Mouse (Mus musculus): ENCODE results near the gene Dlg2.

DNA sequence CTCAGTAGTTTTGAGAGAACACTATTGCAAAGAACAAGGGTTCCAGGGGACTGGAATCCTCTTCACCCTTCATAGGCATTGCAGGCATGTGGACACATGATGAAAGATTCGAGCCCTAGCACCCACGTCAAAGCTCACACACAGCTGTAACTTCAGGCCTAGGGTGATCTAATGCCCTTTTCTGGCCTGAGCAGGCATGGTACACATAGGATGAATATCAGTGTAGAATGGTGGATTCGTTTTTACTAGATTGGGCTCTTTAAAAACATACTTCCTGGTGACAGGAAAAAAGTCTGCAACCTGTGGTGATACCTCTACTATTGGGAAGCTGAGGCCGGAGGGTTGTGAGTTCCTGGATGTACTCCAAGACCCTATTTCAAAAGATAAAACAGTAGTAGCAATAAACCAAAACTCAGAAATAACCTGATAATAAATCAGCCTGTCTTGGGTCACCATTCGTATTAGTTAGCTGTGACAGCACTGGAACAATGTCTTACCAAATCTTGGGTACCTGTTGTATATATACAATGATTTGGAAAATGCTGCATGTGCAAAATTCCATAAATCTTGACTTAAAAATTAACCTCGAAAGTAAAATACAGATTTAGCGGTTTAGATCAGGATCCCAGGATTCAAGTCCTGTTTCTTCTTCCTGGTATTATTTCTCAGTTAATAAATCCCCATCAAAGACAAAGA lies 20.2 kb upstream of the Dlg2 start:
- TF ChIP-seq GATA1 (IDR thresholded peaks at IDR 0.05; ENCODE audit: borderline replicate concordance, low read length), result no peak
- TF ChIP-seq FLI1 (IDR thresholded peaks at IDR 0.05; ENCODE audit: low read length), result no peak
